Mouse (Mus musculus): ENCODE measurements at regions not wholly inside any gene's neighbourhood (a gene's known extent, or its start where the extent isn't known, plus 50 kb on each side); places are given as distances from the start of the nearest gene placed in this dataset.
A peak's percentile ranks its signal among the peaks of the same experiment; 100 is the strongest.

DNA sequence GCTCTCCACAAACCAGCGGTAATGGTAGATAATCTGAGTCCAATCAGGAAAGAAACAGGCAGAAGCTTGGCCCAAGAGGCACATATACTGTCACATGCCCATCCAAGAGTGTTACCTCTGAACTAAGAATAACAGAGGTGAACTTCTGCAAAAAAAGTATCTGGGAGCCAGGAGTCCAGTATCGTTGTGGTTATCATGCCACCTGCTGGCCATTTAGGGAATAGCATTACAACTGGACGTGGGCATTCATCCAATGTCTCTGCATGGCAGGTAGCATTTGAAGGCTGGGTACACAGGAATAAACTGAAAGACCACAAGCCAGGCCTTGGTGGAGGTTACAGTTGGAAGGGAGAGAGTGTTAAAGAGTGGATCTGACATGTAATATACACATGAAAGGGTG lies 70.9 kb upstream of the Thy1 start:
- 10% methylated on average over 3 of the region's 3 CpGs for WGBS
- DNase-seq (ENCODE audit: low read depth, low spot score): peak; percentile 38

DNA sequence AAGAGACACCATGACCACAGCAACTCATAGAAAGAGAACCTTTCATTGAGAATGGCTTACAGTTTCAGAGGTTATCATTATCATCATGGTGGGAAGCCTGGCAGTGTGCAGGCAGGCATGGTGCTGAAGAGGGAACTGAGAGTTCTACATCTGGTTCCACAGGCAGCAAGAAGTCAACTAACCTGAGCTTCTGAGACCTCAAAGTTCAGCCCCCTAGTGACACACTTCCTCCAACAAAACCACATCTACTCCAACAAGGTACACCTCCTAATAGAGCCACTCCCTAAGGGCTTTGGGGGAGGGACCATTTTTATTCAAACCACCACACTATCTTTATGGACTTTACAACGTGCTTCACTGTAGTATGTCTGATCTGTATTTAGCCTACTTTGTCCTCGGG lies 67.8 kb upstream of the Thy1 start:
- no peak for DNase-seq (ENCODE audit: low read depth, low spot score)
- WGBS: 18% methylated on average over 2 of the region's 2 CpGs

DNA sequence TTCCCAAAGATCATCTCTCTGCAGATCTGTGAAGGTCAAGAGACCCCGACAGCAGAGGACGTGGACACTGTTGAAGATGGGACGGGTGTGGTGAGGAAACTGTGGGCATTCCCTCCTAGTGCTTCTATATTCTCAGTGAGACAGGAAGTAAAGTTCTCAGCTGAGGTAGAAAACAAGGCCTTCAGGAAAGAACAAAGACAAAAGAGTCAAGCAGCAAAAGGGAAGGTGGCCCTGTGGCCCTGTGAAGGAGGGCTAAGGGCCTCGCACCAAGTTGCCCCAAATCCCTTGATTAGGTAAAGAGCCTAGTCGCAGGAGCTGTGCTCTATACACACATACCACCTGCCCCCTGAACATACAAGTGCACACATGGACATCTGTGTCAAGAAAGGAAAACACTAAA lies 66.8 kb upstream of the Thy1 start:
- DNase-seq (ENCODE audit: low read depth, low spot score): no peak
- 83% methylated on average over 5 of the region's 5 CpGs for WGBS

DNA sequence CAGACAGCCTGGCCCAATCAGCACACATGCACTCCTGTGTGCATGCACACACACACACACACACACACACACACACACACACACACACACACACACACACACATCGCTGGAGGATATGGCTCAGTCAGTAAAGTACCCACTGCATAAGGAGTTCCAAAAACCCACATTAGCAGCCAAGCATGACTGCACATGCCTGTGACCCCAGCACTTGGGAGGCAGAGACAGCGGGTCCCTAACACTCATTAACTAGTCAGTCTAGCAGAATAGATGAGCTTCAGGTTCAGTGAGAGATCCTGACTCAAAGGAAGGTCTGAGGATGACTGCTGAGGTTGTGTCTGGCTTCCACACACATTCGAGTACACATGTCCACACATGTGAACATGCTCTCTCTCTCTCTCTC lies 65.4 kb upstream of the Thy1 start:
- 76% methylated on average over 3 of the region's 3 CpGs for whole genome bisulfite sequencing
- no peak for DNase-seq (ENCODE audit: low read depth, low spot score)

DNA sequence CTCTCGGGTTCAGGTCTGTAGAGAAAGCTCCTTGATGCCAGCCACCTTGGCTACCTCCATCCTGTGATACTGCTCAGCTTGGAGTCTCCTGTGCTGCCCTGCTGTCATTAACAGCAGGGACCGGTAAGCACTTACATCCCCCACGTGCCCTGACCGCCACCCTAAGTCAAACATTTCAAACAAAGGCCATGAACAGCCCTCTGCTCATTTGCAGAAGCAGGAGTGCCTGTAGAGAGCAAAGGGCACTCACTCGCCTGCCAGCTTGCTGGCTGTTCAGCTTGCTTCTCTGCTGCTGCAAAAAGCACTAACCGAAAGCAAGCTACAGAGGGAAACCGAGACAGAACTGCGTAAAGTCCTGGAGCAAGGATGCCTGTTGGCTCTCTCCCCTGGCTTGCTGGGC lies 61.8 kb upstream of the Thy1 start:
- WGBS: 19% methylated on average over 8 of the region's 8 CpGs
- peak; percentile 32 for DNase-seq (ENCODE audit: low read depth, low spot score)

DNA sequence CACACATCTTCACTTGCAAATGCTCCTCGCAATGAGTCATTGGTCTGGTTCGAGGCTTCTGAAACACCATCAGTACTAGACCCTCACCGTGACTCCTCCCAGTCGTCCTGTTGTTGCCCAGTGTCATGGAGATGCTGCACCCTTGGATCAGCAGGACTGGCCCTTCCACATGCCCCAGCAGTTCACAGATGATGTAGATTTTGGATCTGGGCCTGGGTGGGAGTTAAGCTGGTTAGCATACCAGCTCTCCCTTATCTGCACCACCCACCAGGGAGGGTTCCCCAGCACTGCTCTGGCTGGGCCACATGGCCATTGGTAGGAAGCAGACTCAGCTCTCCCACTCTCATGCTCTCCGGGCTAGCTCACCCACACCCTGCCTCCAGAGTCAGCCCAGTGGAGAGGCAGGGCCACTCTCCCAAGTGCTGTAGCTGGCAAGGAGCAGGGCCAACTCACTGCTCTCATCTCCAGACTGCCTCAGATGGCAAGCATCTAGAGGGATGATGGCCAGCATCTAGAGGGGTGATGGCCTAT lies 60.8 kb upstream of the Thy1 start:
- 62% methylated on average over 5 of the region's 5 CpGs for WGBS
- no peak for DNase-seq (ENCODE audit: low read depth, low spot score)

DNA sequence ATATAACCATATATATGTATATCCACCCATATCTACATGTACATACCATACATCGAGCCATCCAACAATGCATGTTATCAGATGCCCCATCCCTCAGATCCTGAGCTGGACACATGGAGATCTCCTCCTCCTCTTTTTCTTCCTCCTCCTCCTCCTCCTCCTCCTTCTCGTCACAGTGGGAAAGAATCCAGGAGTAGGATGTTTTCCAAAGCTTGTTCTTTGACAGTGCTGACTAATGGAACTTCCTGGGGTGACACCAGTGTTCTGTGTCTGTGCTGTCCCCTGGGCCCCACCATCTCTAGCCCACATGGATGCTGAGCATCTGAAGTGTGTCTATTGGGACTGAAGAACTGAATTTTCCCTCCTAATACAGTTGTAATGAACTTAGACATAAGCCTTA lies 60.0 kb upstream of the Thy1 start:
- WGBS: 65% methylated on average over 2 of the region's 2 CpGs
- DNase-seq (ENCODE audit: low read depth, low spot score): no peak

DNA sequence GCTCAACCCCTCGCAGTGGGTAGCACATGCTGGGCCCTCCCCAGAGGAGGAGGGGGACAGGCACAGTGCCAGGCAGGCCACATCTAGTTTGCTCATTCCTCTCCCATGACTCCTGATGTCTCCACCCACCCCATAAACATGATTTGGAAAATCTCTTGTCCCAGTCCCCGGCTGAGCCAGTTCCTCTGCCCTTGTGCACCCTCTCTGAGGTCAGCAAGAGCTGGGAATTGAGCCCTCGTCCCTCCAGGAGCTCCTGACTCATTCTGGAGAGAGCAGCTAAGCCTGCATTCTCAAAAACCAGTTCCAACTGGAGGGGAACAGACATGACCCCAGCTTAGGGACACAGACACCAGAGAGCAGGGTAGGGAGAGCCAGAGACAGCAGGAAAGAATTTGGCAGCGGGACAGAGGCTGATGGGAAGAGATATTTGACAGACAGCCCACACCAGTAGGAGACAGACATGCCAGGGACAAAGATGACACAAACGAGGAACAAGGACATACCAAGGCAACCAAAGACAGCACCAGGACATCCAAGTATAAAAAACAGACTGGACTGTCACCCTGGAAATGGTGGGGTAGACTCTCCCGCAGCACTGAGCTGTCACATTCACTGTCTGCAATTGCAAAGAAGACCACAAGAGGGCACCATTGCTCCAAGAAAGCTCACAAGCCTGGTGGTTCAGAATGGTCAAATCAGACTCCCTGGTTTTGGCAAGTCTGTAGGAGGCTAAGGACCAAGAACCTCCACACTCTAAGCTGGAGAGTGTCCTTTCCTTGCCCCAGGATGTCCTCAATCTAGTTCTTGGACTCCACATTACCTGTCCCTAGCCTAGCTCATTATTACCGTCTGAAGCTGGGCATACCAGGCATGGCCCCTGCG lies 58.8 kb upstream of the Thy1 start:
- DNase-seq (ENCODE audit: low read depth, low spot score): peak; percentile 63
- 35% methylated on average over 8 of the region's 8 CpGs for WGBS

DNA sequence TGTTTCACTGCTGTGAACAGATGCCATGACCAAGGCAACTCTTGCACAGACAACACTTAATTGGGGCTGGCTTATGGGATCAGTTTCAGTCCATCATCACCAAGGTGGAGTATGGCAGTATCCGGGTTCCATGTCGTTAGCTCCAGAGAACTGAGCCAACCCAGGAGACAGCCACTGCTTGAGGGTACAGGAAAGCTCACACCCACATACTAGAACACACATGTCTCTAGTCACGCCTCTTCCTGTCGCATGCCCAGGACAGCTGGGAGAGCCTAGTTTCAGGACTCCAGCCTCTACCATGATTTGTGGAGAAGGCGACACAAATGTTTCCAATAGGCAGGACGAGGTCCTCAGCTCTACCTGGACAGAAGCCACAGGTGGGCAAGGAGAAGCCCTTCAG lies 55.2 kb upstream of the Thy1 start:
- DNase-seq (ENCODE audit: low read depth, low spot score): no peak
- 80% methylated on average over 6 of the region's 6 CpGs for WGBS

DNA sequence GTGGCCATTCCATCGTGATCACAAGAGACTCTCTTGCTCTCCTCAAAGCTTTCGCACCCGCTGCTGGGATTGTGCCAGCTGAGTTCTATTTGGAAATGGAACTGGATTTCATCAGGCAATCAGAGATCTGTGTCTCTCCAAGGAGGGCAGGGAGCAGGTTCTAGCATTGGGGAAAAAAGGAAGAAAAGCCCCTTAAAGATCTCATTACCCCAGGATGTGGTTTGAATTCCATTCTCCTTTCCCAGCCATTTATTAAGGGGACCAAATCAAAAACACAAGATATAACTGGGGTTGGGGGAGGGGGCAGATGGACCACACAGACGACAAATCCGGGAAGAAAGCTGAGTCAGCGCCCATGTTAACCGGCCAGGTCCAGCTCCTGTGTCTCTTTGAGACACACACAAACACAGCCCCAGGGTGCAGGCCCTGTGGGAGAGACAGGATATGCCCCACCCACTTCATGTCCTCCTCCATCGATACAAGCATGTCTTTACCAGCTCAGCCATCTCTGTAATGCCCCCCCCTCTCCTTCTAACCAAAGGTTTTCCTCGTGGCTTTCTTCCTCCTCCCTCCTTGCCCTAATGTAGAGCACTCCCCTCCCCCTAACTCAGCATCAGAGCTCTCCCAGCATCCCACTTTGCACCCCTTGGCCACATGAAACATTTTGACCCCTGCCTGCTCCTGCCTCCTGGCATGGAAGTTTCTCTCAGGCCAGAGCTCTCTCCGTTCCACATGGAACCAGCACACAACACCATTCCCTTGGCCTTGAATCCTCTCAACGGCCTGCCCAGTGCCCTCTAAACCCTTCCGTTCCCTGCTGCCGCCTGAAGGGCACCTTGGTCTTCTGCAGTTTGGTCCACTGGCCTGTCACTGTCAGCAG lies 54.0 kb upstream of the Thy1 start:
- no peak for DNase-seq (ENCODE audit: low read depth, low spot score)
- 48% methylated on average over 13 of the region's 13 CpGs for WGBS

DNA sequence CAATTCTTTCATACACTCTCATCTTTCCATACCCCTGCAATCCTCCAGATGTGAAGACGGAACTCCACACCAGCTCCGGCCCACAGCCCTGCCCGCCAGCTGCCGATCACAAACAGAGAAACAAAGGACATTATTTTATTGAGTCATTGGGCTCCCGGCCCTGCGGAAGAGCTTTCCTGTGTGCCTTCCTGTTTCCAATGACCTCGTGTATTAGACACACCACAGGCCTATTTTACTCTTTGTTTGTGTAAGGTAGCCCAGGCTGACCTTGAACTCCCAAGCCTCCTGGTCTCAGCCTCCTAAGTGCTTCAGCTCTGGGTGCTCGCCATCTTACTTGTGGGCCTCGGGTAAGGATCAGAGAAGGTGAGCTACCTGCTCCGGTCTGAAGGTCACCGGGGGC lies 53.1 kb upstream of the Thy1 start:
- no peak for DNase-seq (ENCODE audit: low read depth, low spot score)
- WGBS: 42% methylated on average over 11 of the region's 11 CpGs

DNA sequence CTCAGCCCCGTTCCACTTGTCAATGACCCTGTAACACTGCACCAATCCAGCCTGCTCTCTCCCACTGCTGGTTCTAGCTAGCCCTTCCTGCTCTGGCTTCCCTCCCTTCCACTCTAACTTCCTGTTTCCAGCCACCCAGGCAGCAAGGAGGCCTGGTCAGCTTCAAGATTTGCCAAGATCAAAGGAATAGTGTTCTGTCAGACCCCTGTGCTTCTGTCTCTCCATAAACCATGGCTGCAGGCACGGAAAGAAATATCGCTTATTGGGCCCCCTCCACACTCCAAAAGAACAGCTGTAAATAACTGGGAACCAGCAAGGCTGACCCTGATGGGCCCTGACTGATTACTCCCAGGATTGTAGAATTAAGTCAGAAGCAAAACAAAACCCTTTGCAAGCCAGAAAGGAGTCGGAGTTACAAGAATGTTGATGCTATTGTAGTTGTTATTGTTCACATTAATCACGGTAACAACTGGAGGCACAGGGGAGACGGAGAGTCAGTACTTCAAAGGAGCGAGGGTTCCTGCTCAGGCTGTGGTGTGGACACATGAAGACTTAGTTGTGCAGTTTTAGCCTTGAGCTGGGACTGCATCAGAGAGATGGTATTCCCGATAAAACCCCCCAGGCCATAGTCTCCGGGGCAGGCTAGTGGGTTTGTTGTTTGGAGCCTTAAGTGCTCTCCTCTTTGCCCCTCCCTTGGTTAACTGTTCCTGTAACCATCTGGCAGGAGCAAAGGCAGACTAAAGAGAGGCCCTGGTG lies 49.8 kb upstream of the Thy1 start:
- no peak for DNase-seq (ENCODE audit: low read depth, low spot score)
- 43% methylated on average over 9 of the region's 9 CpGs for WGBS

Data from large intestine, adult 2 months (tissue).